Mouse (Mus musculus) effector memory CD4-positive, alpha-beta T cell, adult 7 months (primary cell): ENCODE measurements around the gene Slc3a2. TPM values are rescaled to one million over a fixed set of nuclear protein-coding genes. Genes with fewer than 3 reads are reported as not detected.

Experiments
- polyA plus RNA-seq: library from polyadenylated mRNA; unstranded; fragments of 100-300 nt; shearing (Covaris generic); gene quantifications from one replicate; pipeline ENCODE4 v1.2.1, GENCODE M21; 2017

The Slc3a2 gene
- polyA plus RNA-seq = 497 TPM

GRCm38 (mm10) chr19:8722907-8723573, at the start of gene Slc3a2:
Gene Slc3a2 (minus strand): TSS chr19:8723369.

DNA sequence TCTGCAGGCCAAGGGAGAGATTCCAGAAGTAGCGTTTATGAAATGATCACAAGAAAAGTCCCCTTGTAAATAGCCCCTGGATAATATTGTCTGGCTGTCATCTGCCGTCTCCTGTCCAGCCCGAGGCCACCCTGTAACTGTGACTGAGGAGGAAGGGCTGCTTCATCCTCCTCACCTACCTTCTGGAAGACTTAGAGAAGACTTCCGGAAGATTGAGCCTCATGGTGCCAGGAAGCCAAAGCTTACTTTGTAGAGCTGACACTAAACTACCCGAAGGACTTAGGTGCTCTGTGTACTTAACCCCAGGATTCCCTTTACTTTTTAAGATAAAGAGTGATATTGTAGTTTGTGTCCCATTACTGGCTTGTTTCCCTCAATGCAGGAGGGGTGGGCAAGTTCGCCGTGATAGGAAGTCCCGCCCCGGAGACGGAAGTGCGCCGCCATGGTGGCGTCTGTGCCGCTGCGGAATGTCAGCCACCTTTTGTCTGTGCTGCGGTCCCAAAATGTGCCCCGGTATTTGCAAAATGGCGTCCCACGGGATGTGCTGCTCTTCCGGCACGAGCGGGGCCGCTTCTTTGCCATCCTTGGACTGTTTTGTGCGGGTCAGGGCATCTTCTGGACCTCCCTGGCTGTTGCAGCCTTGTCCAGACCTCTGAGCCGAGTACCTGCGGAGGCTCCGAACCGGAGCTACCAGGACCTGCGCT, 47.5 kb upstream of the Slc3a2 start, which contains the start of gene Tmem223:
Tmem223 (plus strand) TSS at position 430 of the 704 bp plus-strand sequence.

GRCm38 (mm10) chr19:8756635-8757387, 33.6 kb upstream of the Slc3a2 start, which contains the start of gene Nxf1:
Gene Nxf1 (plus strand): TSS chr19:8757073.

GRCm38 (mm10) chr19:8741243-8741869, 18.2 kb upstream of the Slc3a2 start, which contains the start of gene Stx5a:
Gene Stx5a (plus strand): TSS chr19:8741413.

DNA sequence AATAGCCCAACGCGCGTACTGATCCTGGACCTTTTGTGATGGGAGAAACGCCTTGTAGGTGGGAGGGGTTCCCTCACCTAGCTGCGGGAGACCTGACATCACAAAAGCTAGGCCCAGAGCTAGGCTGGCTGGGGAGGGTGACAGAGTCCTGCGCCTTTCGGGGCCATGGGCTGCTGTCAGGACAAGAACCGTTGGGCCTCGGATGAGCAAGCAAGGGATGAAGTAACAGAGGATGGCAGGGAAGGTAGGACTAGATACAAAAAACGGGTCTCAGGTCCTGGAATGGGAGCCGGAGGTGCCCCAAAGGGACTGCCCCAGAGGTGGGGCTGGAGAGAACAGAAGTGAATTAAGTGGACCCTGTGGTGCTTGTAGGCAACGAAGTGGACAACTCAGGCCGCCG, 17.4 kb upstream of the Slc3a2 start, which contains the start of gene 1700092M07Rik:
1700092M07Rik (plus strand) TSS at position 116 of the 400 bp plus-strand sequence.

DNA sequence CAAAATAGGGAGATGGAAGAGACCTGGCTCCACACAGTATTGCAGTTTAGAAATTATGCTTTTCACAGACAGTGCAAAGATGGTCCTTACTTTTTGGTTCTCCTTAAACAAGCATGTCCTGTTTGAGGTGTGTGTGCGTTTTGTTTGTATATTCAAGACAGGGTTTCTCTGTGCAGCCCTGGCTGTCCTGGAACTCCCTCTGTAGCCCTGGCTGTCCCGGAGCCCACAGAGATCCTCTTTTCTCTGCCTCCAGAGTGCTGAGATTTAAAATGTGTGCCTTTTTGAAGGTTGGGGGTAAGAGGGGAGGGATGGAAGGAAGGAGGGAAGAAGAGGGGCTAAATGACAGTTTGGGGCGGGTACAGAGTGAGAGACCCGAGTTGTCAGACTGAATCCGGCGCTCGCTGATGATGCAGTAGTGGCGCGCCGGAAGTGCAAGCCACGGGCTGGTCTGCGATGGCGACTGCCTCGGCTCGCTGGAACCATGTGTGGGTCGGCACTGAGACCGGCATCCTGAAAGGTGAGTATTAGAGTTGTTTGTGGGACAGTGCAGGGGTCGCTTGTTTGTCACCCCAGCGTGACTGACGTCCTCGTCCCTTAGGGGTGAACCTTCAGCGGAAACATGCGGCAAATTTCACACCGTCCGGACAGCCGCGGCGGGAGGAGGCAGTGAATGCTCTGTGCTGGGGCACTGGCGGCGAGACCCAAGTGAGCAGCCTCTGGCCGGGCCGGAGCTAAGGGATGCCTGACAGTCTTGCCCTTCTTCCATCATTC, 12.4 kb upstream of the Slc3a2 start, which contains the start of gene Wdr74:
Wdr74 (plus strand) TSS at position 439 of the 771 bp plus-strand sequence.

GRCm38 (mm10) chr19:8663360-8663839, 59.8 kb downstream of the Slc3a2 start, which contains the start of gene Chrm1:
Gene Chrm1 (plus strand): TSS chr19:8663789.

Other genes with a start within 250 kb of the Slc3a2 start
- 0.62 TPM for gene Slc22a8, start 132.1 kb downstream of the Slc3a2 start, polyA plus RNA-seq
- gene Slc22a6, start 105.3 kb downstream of the Slc3a2 start, polyA plus RNA-seq = not detected
- not detected for gene Chrm1, start 59.6 kb downstream of the Slc3a2 start, polyA plus RNA-seq
- gene Wdr74, start 12.5 kb upstream of the Slc3a2 start, polyA plus RNA-seq = 105 TPM
- 1.5 TPM for gene 1700092M07Rik, start 17.3 kb upstream of the Slc3a2 start, polyA plus RNA-seq
- gene Stx5a, start 18.0 kb upstream of the Slc3a2 start, polyA plus RNA-seq = 223 TPM
- 365 TPM for gene Nxf1, start 33.7 kb upstream of the Slc3a2 start, polyA plus RNA-seq
- gene Tmem223, start 47.6 kb upstream of the Slc3a2 start, polyA plus RNA-seq = 38.6 TPM
- gene Tmem179b, start 51.1 kb upstream of the Slc3a2 start, polyA plus RNA-seq = 172 TPM
- 8.1 TPM for gene Taf6l, start 63.0 kb upstream of the Slc3a2 start, polyA plus RNA-seq
- 68.3 TPM for gene Polr2g, start 75.2 kb upstream of the Slc3a2 start, polyA plus RNA-seq
- 0.18 TPM for gene Zbtb3, start 79.2 kb upstream of the Slc3a2 start, polyA plus RNA-seq
- 31.0 TPM for gene Ttc9c, start 96.0 kb upstream of the Slc3a2 start, polyA plus RNA-seq
- 7.6 TPM for gene Hnrnpul2, start 96.6 kb upstream of the Slc3a2 start, polyA plus RNA-seq
- not detected for gene AC129217.1, start 106.4 kb upstream of the Slc3a2 start, polyA plus RNA-seq
- 85.2 TPM for gene Bscl2, start 114.1 kb upstream of the Slc3a2 start, polyA plus RNA-seq
- gene Gng3, start 115.8 kb upstream of the Slc3a2 start, polyA plus RNA-seq = 0.49 TPM
- gene Lrrn4cl, start 127.4 kb upstream of the Slc3a2 start, polyA plus RNA-seq = not detected
- 133 TPM for gene Ubxn1, start 148.1 kb upstream of the Slc3a2 start, polyA plus RNA-seq
- gene Uqcc3, start 157.6 kb upstream of the Slc3a2 start, polyA plus RNA-seq = 30.0 TPM
- 40.0 TPM for gene Lbhd1, start 160.4 kb upstream of the Slc3a2 start, polyA plus RNA-seq
- gene Gm49403, start 160.6 kb upstream of the Slc3a2 start, polyA plus RNA-seq = not detected
- gene 1810009A15Rik, start 165.5 kb upstream of the Slc3a2 start, polyA plus RNA-seq = 32.1 TPM
- gene Gm49416, start 165.6 kb upstream of the Slc3a2 start, polyA plus RNA-seq = not detected
- gene Ints5, start 169.6 kb upstream of the Slc3a2 start, polyA plus RNA-seq = 34.6 TPM
- gene Ganab, start 174.7 kb upstream of the Slc3a2 start, polyA plus RNA-seq = 91.0 TPM
- gene B3gat3, start 197.0 kb upstream of the Slc3a2 start, polyA plus RNA-seq = 57.0 TPM
- 4.5 TPM for gene Rom1, start 206.0 kb upstream of the Slc3a2 start, polyA plus RNA-seq
- 74.5 TPM for gene Eml3, start 206.2 kb upstream of the Slc3a2 start, polyA plus RNA-seq
- 211 TPM for gene Mta2, start 218.5 kb upstream of the Slc3a2 start, polyA plus RNA-seq
- 55.0 TPM for gene Tut1, start 230.5 kb upstream of the Slc3a2 start, polyA plus RNA-seq
- 259 TPM for gene Eef1g, start 243.7 kb upstream of the Slc3a2 start, polyA plus RNA-seq